Mouse (Mus musculus) midbrain, embryonic 11.5 days (tissue): Measurements from ENCODE around the gene Vill. TPM values are rescaled to one million over a fixed set of nuclear protein-coding genes. Genes with fewer than 3 reads are reported as not detected.

Experiments used
- ATAC-seq: fragments of 200-750 bp; cut with Nextera tagmentation; 2 replicates; pipeline ENCODE4 v1.8.0; 2017; ENCODE audit warnings: moderate TSS enrichment, moderate library complexity; ENCODE audit not compliant: low FRiP score
- DNase-seq: peaks from one replicate; pipeline ENCODE4 v3.0.0; 2015; ENCODE audit warnings: low spot score; ENCODE audit errors: missing footprints
- H3K27ac ChIP-seq: fragments of 300-500 bp; sonication (generic); 2 replicates; pipeline ENCODE4 v1.5.1; 2014; ENCODE audit warnings: low read depth, low read length
- H3K27me3 ChIP-seq: fragments of 300-500 bp; sonication (generic); 2 replicates; pipeline ENCODE4 v1.6.1; 2014; ENCODE audit warnings: mild to moderate bottlenecking, low read length, moderate library complexity, mixed read lengths; ENCODE audit not compliant: control insufficient read depth, insufficient read depth
- H3K36me3 ChIP-seq: fragments of 300-500 bp; sonication (generic); 2 replicates; pipeline ENCODE4 v1.6.1; 2014; ENCODE audit warnings: mild to moderate bottlenecking, low read length, moderate library complexity, mixed read lengths; ENCODE audit not compliant: control insufficient read depth, insufficient read depth
- H3K4me1 ChIP-seq: fragments of 300-500 bp; sonication (generic); 2 replicates; pipeline ENCODE4 v1.6.1; 2014; ENCODE audit warnings: low read length; ENCODE audit not compliant: control insufficient read depth, insufficient read depth
- H3K4me2 ChIP-seq: fragments of 300-500 bp; sonication (generic); 2 replicates; pipeline ENCODE4 v1.6.1; 2014; ENCODE audit warnings: mild to moderate bottlenecking, moderate library complexity
- H3K4me3 ChIP-seq: fragments of 300-500 bp; sonication (generic); 2 replicates; pipeline ENCODE4 v1.5.1; 2014; ENCODE audit warnings: low read depth, low read length
- H3K9ac ChIP-seq: fragments of 300-500 bp; sonication (generic); 2 replicates; pipeline ENCODE4 v1.6.1; 2014; ENCODE audit warnings: low read length
- H3K9me3 ChIP-seq: fragments of 300-500 bp; sonication (generic); 2 replicates; pipeline ENCODE4 v1.6.1; 2016; ENCODE audit warnings: low read length; ENCODE audit not compliant: control insufficient read depth
- WGBS: fragments of 180-500 bp; shearing (Covaris S2); extraction: QIAGEN DNeasy Blood & Tissue Kit; methylation state at CpG from one replicate; pipeline ENCODE4 v1.1.7; 2014; 5-methylcytosine and 5-hydroxymethylcytosine counted together
- polyA plus RNA-seq: library from polyadenylated mRNA; unstranded; fragments of >200 nt; fragmentation: Nextera tagmentation; extraction: Ambion mirVana; gene quantifications from 2 replicates; pipeline ENCODE4 v1.2.1, GENCODE M21; 2014

The Vill gene
- polyA plus RNA-seq, 1 experiment from 2014 or later, result 8.3 TPM

DNA sequence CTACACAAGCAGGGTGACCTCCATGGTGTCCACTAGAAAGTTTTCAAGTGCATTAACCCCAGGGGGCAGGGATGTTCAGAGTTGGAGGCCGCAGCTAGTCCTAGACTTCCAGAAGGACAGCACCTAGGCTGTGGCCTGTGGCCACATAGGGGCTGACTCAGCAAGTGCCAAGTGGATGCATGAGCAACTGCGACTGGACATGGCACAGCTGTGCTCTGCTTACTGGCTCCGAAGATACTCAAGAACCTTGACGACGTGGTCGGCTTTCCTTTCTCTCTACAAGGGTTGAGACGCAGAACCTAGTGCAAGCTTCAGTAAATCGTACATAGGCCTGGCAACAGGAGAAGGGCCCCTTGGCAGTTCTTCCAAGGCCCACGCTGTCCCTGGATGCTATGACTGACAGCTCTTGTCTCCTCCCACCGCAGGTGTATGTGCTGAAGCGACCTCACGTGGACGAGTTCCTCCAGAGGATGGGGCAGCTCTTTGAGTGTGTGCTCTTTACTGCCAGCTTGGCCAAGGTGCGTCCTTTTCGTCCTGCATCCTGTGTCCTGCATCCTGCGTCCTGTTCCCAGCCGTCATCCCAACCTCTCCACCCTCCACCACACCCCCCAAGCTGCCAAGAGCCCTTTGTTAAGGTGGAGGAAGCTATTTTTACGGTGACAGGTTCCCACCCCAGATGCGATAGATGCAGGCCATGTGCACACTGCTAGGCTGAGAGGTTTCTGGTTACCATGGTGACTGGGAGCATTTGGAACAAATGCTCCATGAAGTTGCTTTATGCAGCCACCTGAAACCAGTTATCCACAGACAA is 19.3 kb upstream of the Vill start:
- no peaks in the 10 kb centered on the region for H3K9me3 ChIP-seq
- peaks cover 21% of the 10 kb centered on the region for H3K4me1 ChIP-seq
- no peaks in the 10 kb centered on the region for H3K27me3 ChIP-seq
- WGBS, result 65% methylated on average over 19 of the region's 19 CpGs
- ATAC-seq (peak; percentile 34; the same call in 1 of the 2 replicates), DNase-seq (no peak)
- H3K4me3 ChIP-seq, result no peak overlapping the region
- H3K9ac ChIP-seq, result no peak overlapping the region
- H3K36me3 ChIP-seq, result no peaks in the 10 kb centered on the region
- no peak overlapping the region for H3K27ac ChIP-seq
- no peak overlapping the region for H3K4me2 ChIP-seq

DNA sequence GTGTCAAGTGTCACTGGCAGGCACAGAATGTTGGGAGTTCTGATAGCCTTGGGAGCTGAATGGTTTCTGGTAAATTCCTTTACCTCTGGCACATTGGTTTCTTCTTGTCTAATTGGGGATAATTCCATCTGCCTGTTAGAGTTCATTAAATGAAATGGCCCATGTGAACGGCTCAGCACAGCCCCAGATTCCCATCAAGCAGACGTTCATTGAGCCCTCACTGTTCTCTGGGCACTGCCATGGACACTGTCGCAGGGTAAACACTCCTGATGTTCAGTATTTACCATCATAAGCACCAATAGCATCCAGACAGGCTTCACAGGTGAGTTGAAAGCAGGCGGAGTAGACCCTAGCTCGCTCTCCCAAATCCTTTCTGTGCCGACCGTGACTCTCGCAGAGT is 18.5 kb upstream of the Vill start:
- H3K4me3 ChIP-seq, result no peak overlapping the region
- no peak overlapping the region for H3K9ac ChIP-seq
- H3K27ac ChIP-seq, result no peak overlapping the region
- no peaks in the 10 kb centered on the region for H3K27me3 ChIP-seq
- 72% methylated on average over 8 of the region's 8 CpGs for WGBS
- H3K9me3 ChIP-seq, result no peaks in the 10 kb centered on the region
- H3K4me1 ChIP-seq, result peaks cover 21% of the 10 kb centered on the region
- DNase-seq (no peak), ATAC-seq (no peak)
- no peak overlapping the region for H3K4me2 ChIP-seq
- H3K36me3 ChIP-seq, result no peaks in the 10 kb centered on the region

DNA sequence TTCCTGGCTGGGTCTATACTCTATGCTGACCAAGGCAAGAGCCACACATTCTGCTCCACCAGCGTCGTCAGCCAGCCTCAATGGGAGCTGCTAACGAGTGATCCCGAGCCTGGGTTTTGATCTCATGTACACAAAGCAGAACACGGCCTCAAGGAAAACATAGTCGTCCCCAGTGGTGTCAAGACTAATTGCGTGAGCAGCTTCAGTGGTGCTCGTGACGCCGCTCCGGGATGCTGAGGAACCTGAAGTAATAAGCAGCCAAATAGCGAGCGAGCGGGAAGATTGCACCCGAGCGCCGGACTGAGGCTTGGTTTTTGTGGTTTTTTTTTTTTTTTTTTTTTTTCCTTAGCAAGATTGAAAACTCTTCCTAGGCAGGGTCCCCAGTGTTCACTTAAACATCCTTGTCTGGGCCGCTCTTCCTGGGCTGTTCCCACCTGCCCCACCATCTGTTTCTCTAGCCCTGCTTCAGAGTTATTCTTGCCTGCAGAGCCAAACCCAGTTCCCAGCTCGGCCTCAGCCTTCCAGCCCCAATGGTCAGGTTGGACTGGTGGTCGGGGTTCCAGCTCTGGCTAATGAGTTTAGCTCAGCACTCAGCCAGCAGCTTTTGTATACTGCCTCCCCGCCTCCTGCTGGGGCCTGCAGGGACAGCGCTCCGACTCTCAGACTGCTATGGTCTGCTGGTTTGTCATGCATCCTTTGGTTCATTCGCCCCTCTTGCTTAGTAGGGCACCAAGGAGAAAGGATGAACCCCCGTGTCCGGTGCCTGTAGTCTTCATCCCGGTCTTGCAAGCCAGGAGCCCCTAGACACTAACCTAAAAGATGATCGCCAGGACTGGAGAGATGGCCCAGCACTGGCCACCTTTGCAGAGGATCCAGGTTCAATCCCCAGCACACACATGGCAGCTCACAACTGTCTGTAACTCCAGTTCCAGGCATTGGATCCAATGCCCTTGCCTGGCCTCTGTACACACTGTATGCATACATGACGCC is 17.6 kb upstream of the Vill start:
- H3K27ac ChIP-seq, result no peak overlapping the region

DNA sequence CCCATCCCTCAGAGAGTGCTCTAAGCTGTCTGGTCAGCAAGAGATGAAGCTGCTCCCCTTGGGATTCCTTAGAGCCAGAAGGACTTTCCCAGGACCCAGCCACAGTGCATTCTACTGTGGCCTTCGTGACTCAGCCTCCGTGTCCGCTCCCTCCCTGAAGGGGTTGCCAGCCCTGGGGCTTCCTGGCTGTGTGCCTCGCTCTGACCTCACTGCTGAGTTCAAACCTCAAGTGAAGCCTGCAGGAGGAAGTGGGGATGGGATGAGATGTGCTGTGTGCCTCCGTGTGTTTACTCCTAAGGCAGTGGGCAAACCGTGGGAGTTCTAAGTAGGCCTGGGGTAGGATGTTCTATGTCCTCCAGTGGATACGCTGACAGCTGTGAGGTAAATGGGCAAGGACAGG is 16.7 kb upstream of the Vill start:
- Histone ChIP-seq H3K4me2 (no peak overlapping the region), H3K9me3 (no peaks in the 10 kb centered on the region), H3K4me1 (peaks cover 21% of the 10 kb centered on the region), H3K27me3 (no peaks in the 10 kb centered on the region), H3K9ac (no peak overlapping the region), H3K27ac (no peak overlapping the region), H3K4me3 (no peak overlapping the region), H3K36me3 (no peaks in the 10 kb centered on the region)
- DNase-seq (no peak), ATAC-seq (no peak)
- WGBS, result 83% methylated on average over 7 of the region's 7 CpGs

More for the DNA sequence above, 17.6 kb upstream of the Vill start:
- no peaks in the 10 kb centered on the region for H3K9me3 ChIP-seq
- no peaks in the 10 kb centered on the region for H3K36me3 ChIP-seq
- DNase-seq (no peak), ATAC-seq (no peak)
- H3K9ac ChIP-seq, result no peak overlapping the region
- peaks cover 21% of the 10 kb centered on the region for H3K4me1 ChIP-seq
- no peaks in the 10 kb centered on the region for H3K27me3 ChIP-seq
- no peak overlapping the region for H3K4me3 ChIP-seq
- H3K4me2 ChIP-seq, result no peak overlapping the region
- 62% methylated on average over 29 of the region's 29 CpGs for WGBS

DNA sequence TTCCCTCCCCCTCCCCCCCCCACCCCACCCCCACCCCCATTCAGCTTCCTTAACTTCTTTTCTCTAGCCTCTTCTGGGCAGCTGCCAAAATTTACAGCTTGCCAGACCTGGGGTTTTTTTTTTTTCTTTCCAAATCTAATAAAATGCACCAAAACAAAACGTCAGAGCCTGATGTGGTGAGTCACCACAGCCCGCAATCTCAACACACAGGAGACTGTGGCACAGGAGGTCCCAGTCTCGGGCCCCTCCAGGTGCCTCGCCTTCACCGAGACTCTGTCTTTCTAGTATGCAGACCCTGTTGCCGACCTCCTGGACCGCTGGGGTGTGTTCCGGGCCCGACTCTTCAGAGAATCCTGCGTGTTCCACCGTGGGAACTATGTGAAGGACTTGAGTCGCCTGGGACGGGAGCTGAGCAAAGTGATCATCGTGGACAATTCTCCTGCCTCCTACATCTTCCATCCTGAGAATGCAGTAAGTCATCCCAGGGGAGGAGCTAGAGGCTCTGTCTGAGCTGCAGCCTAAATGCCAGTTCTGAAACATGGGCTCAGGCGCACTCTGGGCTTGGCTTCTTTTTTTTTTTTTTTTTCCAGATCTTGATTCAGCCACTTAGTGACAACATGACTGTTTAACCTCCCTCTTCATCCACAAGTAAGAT is 15.4 kb upstream of the Vill start:
- Histone ChIP-seq H3K4me3 (no peak overlapping the region), H3K4me2 (no peak overlapping the region), H3K9me3 (no peaks in the 10 kb centered on the region), H3K27me3 (no peaks in the 10 kb centered on the region), H3K4me1 (peaks cover 20% of the 10 kb centered on the region), H3K9ac (no peak overlapping the region), H3K36me3 (no peaks in the 10 kb centered on the region), H3K27ac (no peak overlapping the region)
- ATAC-seq, result no peak
- 87% methylated on average over 15 of the region's 15 CpGs for WGBS
- no peak for DNase-seq

DNA sequence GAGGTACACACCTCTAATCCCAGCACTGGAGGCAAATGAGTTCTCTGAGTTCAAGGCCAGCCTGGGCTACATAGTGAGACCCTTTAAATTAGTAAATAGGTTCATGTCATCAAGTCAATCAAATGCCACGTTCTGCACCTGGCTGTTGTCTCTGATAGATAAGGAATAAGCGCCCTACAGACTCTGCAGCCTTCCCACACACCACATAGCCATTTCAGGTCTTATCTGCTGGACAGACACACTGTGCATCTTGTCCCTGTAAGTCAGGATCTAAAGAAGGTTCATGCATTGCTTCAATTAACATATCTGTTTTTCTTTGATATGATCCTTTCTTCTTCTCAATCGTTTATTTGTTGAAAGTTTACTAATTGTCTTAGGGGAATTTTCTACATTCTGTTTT is 14.0 kb upstream of the Vill start:
- Histone ChIP-seq H3K4me1 (peaks cover 7% of the 10 kb centered on the region), H3K4me2 (no peak overlapping the region), H3K27me3 (no peaks in the 10 kb centered on the region), H3K4me3 (no peak overlapping the region), H3K9ac (no peak overlapping the region), H3K27ac (no peak overlapping the region), H3K36me3 (no peaks in the 10 kb centered on the region), H3K9me3 (no peaks in the 10 kb centered on the region)
- 87% methylated on average over 3 of the region's 3 CpGs for WGBS
- ATAC-seq, result no peak
- no peak for DNase-seq

DNA sequence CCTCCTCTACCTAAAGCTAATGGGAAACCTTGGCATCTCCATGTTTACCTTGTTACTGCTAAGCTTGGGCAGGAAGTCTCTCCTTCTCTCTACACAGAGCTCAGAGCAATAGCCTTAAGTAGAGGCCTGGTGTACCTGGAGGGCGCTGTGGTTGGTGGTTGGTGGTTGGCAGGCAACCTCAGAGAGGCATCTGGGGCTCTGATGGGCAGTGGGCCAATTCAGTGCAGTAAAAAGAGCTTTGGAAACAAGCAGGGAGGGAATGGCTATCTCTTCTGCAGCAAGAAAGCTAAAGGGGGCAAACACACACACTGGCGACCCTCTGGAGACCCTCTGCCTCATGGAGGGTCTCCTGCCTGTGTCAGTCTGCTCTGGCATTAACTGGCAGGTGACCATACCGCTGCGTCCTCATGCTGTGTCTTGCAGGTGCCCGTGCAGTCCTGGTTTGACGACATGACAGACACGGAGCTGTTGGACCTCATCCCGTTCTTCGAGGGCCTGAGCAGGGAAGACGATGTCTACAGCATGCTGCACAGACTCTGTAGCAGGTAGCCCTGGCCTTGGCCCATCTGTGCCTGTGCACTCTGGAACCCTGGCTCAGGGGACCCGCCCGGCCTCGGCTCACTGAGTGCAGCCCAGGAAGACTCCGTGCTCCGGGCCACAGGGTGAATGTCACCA is 12.3 kb upstream of the Vill start:
- Histone ChIP-seq H3K4me1 (no peaks in the 10 kb centered on the region), H3K9ac (no peak overlapping the region), H3K4me2 (no peak overlapping the region), H3K4me3 (no peak overlapping the region), H3K36me3 (no peaks in the 10 kb centered on the region), H3K27ac (no peak overlapping the region), H3K9me3 (no peaks in the 10 kb centered on the region), H3K27me3 (no peaks in the 10 kb centered on the region)
- WGBS, result 94% methylated on average over 15 of the region's 15 CpGs
- ATAC-seq (no peak), DNase-seq (no peak)

DNA sequence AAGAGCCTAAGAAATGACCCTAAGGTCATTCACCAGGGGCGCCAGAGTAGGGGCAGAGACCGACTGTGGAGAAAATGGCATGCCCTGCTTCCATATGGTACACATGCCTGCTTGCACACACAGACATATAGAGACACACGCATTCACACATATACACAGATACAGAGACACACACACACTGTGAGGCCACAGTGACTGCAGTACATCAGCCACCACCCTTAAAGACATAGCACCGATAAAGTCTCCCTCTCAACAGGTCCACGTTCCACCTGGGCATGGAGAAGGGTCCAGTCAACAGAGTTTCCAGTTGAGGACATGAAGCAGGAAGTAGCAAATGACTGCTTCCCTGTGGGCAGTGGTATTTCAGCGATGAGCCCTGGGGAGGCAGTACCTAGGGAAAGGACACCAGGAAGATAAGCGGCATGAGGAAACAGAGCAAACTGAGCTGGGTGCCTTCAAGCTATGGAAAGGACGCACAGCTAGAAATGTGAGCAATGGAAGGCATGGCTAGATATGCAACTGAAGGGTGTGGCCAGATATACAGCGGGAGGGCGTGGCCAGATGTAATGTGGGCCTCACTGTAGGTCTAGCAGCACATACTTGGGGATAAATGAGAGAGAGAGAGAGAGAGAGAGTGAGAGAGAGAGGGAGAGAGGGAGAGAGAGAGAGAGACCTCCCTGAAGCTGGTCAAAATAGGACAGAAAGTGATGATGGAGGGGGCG is 4.2 kb upstream of the Vill start:
- H3K36me3 ChIP-seq, result no peaks in the 10 kb centered on the region
- H3K27me3 ChIP-seq, result peaks cover 7% of the 10 kb centered on the region
- ATAC-seq, result no peak
- peaks cover 9% of the 10 kb centered on the region for H3K4me1 ChIP-seq
- no peak overlapping the region for H3K4me3 ChIP-seq
- WGBS, result 80% methylated on average over 11 of the region's 11 CpGs
- no peak overlapping the region for H3K9ac ChIP-seq
- no peak overlapping the region for H3K27ac ChIP-seq
- no peaks in the 10 kb centered on the region for H3K9me3 ChIP-seq
- DNase-seq, result no peak
- no peak overlapping the region for H3K4me2 ChIP-seq
